Comparison of ENCODE assay signal across 8 mouse cellular contexts in the genomic region with DNA sequence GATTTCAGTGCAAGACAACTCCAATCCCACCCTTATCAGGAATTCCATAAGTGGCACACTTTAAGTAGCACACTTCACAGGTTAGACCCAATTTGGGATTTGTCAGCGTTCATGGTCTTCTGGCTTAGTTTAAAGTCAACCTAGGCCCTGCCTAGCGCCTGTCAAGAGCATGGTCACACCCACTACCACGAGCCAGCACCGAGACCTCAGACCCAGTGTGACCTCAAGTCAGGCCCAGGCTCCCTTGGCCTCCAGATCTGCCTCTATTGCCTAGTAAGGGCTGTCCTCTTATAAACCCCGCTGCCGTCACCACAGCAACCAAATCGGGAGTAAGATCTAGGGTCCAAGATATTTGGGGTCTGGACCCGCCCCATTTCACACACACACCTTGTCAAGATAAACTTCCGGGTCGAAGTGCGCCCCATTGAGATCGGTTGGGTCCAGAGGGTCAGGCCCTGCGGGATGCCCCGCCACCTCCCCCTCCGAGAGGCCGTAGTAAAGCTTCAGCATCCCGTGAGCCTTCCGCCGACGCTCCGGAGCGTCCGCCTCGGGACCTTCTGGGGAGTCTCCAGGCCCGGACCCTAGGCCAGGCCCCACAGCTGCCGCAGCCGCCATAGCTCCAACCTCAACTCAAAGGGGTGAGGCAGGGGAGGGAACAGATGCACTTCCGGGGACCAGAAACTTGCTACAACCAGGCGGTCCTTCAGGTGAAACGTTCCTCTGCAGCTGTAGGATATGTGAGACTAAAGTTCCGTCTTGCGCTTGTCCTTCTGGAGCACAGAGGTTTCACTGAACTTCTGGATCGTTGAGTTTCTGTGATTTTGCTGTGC. TPM values are rescaled to one million over a fixed set of nuclear protein-coding genes. Genes with fewer than 3 reads are reported as not detected.
A peak's percentile ranks its signal among the peaks of the same experiment; 100 is the strongest.
DNase-seq lines count a peak whose midpoint lies in the region; ATAC-seq and TF ChIP-seq lines count a peak whose summit lies in the region.

Gene Vps51, minus strand, starts transcription at position 668 of the 830 bp plus-strand sequence.

- H3K79me2 ChIP-seq in heart, adult 2 months (replicated peaks; ENCODE audit: control insufficient read depth, insufficient read depth, low read length) = 0 out of 2 replicates have a peak, but pooled peaks cover 1% of the 10 kb centered on the region

- TF ChIP-seq POLR2A in bone marrow, adult 2 months (IDR thresholded peaks at IDR 0.05; ENCODE audit: borderline replicate concordance, control insufficient read depth, low read depth, low read length) = peak; percentile 49; the same call in 1 of the 2 replicates
- TF ChIP-seq POLR2A in heart, adult 2 months (IDR thresholded peaks at IDR 0.05; ENCODE audit: insufficient read depth, low read depth, low read length) = peak; percentile 74

- peaks cover 6% of the 10 kb centered on the region for H3K4me1 ChIP-seq in bone marrow, adult 2 months (ENCODE audit: control insufficient read depth, insufficient read depth, low read length)
- H3K4me1 ChIP-seq in embryonic facial prominence, embryonic 14.5 days (ENCODE audit: control insufficient read depth, insufficient read depth, low read length) = peaks cover 7% of the 10 kb centered on the region; the same call in 1 of the 2 replicates
- H3K4me1 ChIP-seq in heart, adult 2 months (ENCODE audit: control insufficient read depth, insufficient read depth, low read length) = peaks cover 4% of the 10 kb centered on the region
- H3K4me1 ChIP-seq in limb, embryonic 13.5 days = peaks cover 7% of the 10 kb centered on the region
- H3K4me1 ChIP-seq in midbrain, embryonic 15.5 days = peaks cover 20% of the 10 kb centered on the region

- H3K4me2 ChIP-seq in embryonic facial prominence, embryonic 14.5 days (ENCODE audit: low read depth, low read length) = peak within 1 kb of the TSS; percentile 70
- peak within 1 kb of the TSS; percentile 91 for H3K4me2 ChIP-seq in limb, embryonic 13.5 days (replicated peaks)
- peak within 1 kb of the TSS; percentile 95 for H3K4me2 ChIP-seq in midbrain, embryonic 15.5 days

- peak within 1 kb of the TSS; percentile 79 for H3K27ac ChIP-seq in bone marrow, adult 2 months (ENCODE audit: control insufficient read depth, insufficient read depth, low read depth, low read length, poor library complexity)
- H3K27ac ChIP-seq in embryonic facial prominence, embryonic 14.5 days (replicated peaks; ENCODE audit: low read depth, low read length) = peak within 1 kb of the TSS; percentile 84
- peak within 1 kb of the TSS; percentile 84 for H3K27ac ChIP-seq in heart, adult 2 months
- peak within 1 kb of the TSS; percentile 83 for H3K27ac ChIP-seq in limb, embryonic 13.5 days
- peak within 1 kb of the TSS; percentile 89 for H3K27ac ChIP-seq in midbrain, embryonic 15.5 days

- H3K9ac ChIP-seq in embryonic facial prominence, embryonic 14.5 days (ENCODE audit: low read depth, low read length) = peak within 1 kb of the TSS; percentile 73
- peak within 1 kb of the TSS; percentile 76 for H3K9ac ChIP-seq in heart, adult 2 months (ENCODE audit: low read depth, low read length)
- peak within 1 kb of the TSS; percentile 85 for H3K9ac ChIP-seq in limb, embryonic 13.5 days
- H3K9ac ChIP-seq in midbrain, embryonic 15.5 days = peak within 1 kb of the TSS; percentile 75

- intact Hi-C loops in heart, adult 2 months (cut with DNase I) = loop anchor here (1.0 kb wide), 1 partner anchor 15 kb away; the partner anchor contains the start of gene Znhit2

- peak within 1 kb of the TSS; percentile 78 for H3K4me3 ChIP-seq in bone marrow, adult 2 months (replicated peaks; ENCODE audit: control insufficient read depth, low read depth, low read length)
- H3K4me3 ChIP-seq in embryonic facial prominence, embryonic 14.5 days (ENCODE audit: low read depth, low read length) = peak within 1 kb of the TSS; percentile 58
- peak within 1 kb of the TSS; percentile 94 for H3K4me3 ChIP-seq in heart, adult 2 months
- peak within 1 kb of the TSS; percentile 80 for H3K4me3 ChIP-seq in limb, embryonic 13.5 days
- H3K4me3 ChIP-seq in midbrain, embryonic 15.5 days = peak within 1 kb of the TSS; percentile 79

- ATAC-seq in embryonic facial prominence, embryonic 14.5 days (ENCODE audit: low read depth) = peak; percentile 94
- peak; percentile 86 for ATAC-seq in limb, embryonic 13.5 days (ENCODE audit: low FRiP score, low read depth)
- peak; percentile 87 for ATAC-seq in midbrain, embryonic 15.5 days (replicated peaks)

- peak; percentile 97 for DNase-seq in A20 (ENCODE audit: low read depth, low spot score)
- DNase-seq in embryonic facial prominence, embryonic 14.5 days (ENCODE audit: low spot score) = peak; percentile 96
- peak; percentile 88 for DNase-seq in heart, adult 2 months
- peak; percentile 88 to 93 for DNase-seq in kidney, adult 8-10 months
- peak; percentile 66 to 81 for DNase-seq in spleen, adult 18-20 months

- H3K9me3 ChIP-seq in embryonic facial prominence, embryonic 14.5 days (ENCODE audit: control insufficient read depth, low read length) = no peaks in the 10 kb centered on the region
- no peaks in the 10 kb centered on the region for H3K9me3 ChIP-seq in limb, embryonic 13.5 days
- no peaks in the 10 kb centered on the region for H3K9me3 ChIP-seq in midbrain, embryonic 15.5 days

- no peak for TF ChIP-seq CTCF in bone marrow, adult 2 months (IDR thresholded peaks at IDR 0.05; ENCODE audit: control insufficient read depth, insufficient read depth, low read length)
- no peak for TF ChIP-seq CTCF in heart, adult 2 months (IDR thresholded peaks at IDR 0.05)

- WGBS in bone marrow, adult 2 months = 1% methylated on average over 33 of the region's 33 CpGs
- under 1% methylated on average over 33 of the region's 33 CpGs for WGBS in embryonic facial prominence, embryonic 14.5 days
- WGBS in heart, adult 2 months = under 1% methylated on average over 33 of the region's 33 CpGs
- under 1% methylated on average over 33 of the region's 33 CpGs for WGBS in limb, embryonic 13.5 days
- WGBS in midbrain, embryonic 15.5 days = 2% methylated on average over 33 of the region's 33 CpGs

- TF ChIP-seq EP300 in heart, adult 2 months (IDR thresholded peaks at IDR 0.05; ENCODE audit: insufficient read depth, low read depth, low read length) = peak; percentile 82

- peaks cover 40% of the 10 kb centered on the region for H3K36me3 ChIP-seq in embryonic facial prominence, embryonic 14.5 days (ENCODE audit: control insufficient read depth, insufficient read depth, low read length)
- no peaks in the 10 kb centered on the region for H3K36me3 ChIP-seq in heart, adult 2 months (ENCODE audit: control insufficient read depth, insufficient read depth, low read length)
- H3K36me3 ChIP-seq in limb, embryonic 13.5 days = peaks cover 47% of the 10 kb centered on the region
- peaks cover 15% of the 10 kb centered on the region; the same call in 1 of the 2 replicates for H3K36me3 ChIP-seq in midbrain, embryonic 15.5 days (replicated peaks)

- no peaks in the 10 kb centered on the region for H3K27me3 ChIP-seq in embryonic facial prominence, embryonic 14.5 days (replicated peaks; ENCODE audit: control insufficient read depth, insufficient read depth, low read length)
- H3K27me3 ChIP-seq in heart, adult 2 months (ENCODE audit: control insufficient read depth, insufficient read depth, low read length) = no peaks in the 10 kb centered on the region
- H3K27me3 ChIP-seq in limb, embryonic 13.5 days = no peaks in the 10 kb centered on the region
- no peaks in the 10 kb centered on the region for H3K27me3 ChIP-seq in midbrain, embryonic 15.5 days (replicated peaks)

RNA-seq across cellular contexts. Expression of gene Vps51, which starts in this region (rescaled TPM):
- 48.4 and 85.1 TPM in 2 replicates for polyA plus RNA-seq in bone marrow, adult 2 months (2011; ENCODE audit: insufficient read depth, insufficient read length, low replicate concordance, missing spikeins)
- 52.0 and 66.5 TPM in 2 replicates for polyA plus RNA-seq in embryonic facial prominence, embryonic 14.5 days (2014; fragmentation: Nextera tagmentation; extraction: Ambion mirVana)
- total RNA-seq in heart, adult 2 months (2021) = 10 to 100 TPM; 19.1 to 22.0 TPM
- polyA plus RNA-seq in heart, adult 2 months (2012; rRNA removed) = 35.1 and 39.0 TPM in 2 replicates
- polyA plus RNA-seq in limb, embryonic 13.5 days (2015; fragmentation: Nextera tagmentation; extraction: Ambion mirVana) = 69.7 and 72.5 TPM in 2 replicates
- polyA plus RNA-seq in midbrain, embryonic 15.5 days (2015; fragmentation: Nextera tagmentation; extraction: Ambion mirVana) = 100.0 and 102 TPM in 2 replicates

Comparison
In these comparisons a context has a peak if more than half of its experiments do, and no peak if none do; other contexts are left out.
1. Peak in every context shown above with its lines: DNase-seq, ATAC-seq, H3K4me3 ChIP-seq and H3K27ac ChIP-seq.